Mouse (Mus musculus) liver, embryonic 14.5 days (tissue): ENCODE measurements around the gene Cd93.

Experiments
- CTCF ChIP-seq: IDR thresholded peaks from 2 replicates; pipeline ENCODE4 v1.5.1; 2016; ENCODE audit warnings: antibody characterized with exemption, low read depth, control low read depth
- EP300 ChIP-seq: IDR thresholded peaks from 2 replicates; pipeline ENCODE4 v1.6.1; 2016; ENCODE audit warnings: antibody characterized with exemption, low read depth

DNA sequence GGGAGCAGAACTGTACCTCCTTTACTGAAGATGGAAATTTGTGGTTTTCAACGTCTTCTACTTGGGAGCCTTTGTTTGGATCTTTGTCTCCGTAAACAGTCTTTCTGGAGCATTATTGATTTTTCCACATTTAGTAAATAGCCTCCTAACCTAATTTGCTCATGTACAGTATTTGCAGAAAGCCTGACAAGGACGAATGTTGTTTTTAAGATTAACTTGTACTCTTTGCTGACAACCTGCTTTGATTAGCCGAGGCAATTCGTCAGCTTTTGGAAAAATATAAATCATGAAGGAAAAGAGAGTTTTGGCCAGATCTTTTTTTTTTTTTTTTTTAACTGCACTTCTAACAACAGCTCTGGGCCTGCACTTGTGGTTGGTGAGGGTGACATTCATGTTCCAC lies 7.3 kb upstream of the Cd93 start:
- no peak for TF ChIP-seq CTCF
- TF ChIP-seq EP300, result no peak
